Mouse (Mus musculus) forebrain, embryonic 13.5 days (tissue): Measurements from ENCODE around the gene Jmjd1c. TPM values are rescaled to one million over a fixed set of nuclear protein-coding genes. Genes with fewer than 3 reads are reported as not detected.

Source experiments
- ATAC-seq: fragments of 200-750 bp; cut with Nextera tagmentation; 2 replicates; pipeline ENCODE4 v1.8.0; 2017
- H3K27ac ChIP-seq: fragments of 300-500 bp; sonication (generic); 2 replicates; pipeline ENCODE4 v1.5.1; 2015; ENCODE audit warnings: inconsistent platforms, mild to moderate bottlenecking, moderate library complexity
- H3K27me3 ChIP-seq: fragments of 300-500 bp; sonication (generic); 2 replicates; pipeline ENCODE4 v1.6.1; 2015; ENCODE audit warnings: mild to moderate bottlenecking, inconsistent platforms
- H3K36me3 ChIP-seq: fragments of 300-500 bp; sonication (generic); 2 replicates; pipeline ENCODE4 v1.6.1; 2015; ENCODE audit warnings: mild to moderate bottlenecking, inconsistent platforms; ENCODE audit not compliant: poor library complexity, severe bottlenecking
- H3K4me1 ChIP-seq: fragments of 300-500 bp; sonication (generic); 2 replicates; pipeline ENCODE4 v1.6.1; 2015; ENCODE audit warnings: inconsistent platforms
- H3K4me2 ChIP-seq: fragments of 300-500 bp; sonication (generic); 2 replicates; pipeline ENCODE4 v1.6.1; 2015; ENCODE audit warnings: inconsistent platforms, mild to moderate bottlenecking, moderate library complexity
- H3K4me3 ChIP-seq: fragments of 300-500 bp; sonication (generic); 2 replicates; pipeline ENCODE4 v1.5.1; 2015; ENCODE audit warnings: mild to moderate bottlenecking, inconsistent platforms
- H3K9ac ChIP-seq: fragments of 300-500 bp; sonication (generic); 2 replicates; pipeline ENCODE4 v1.6.1; 2015; ENCODE audit warnings: mild to moderate bottlenecking, inconsistent platforms
- H3K9me3 ChIP-seq: fragments of 300-500 bp; sonication (generic); replicated peaks from 2 replicates; pipeline ENCODE4 v1.6.1; 2016; ENCODE audit warnings: inconsistent platforms
- WGBS: fragments of 180-500 bp; shearing (Covaris S2); methylation state at CpG from one replicate; pipeline ENCODE4 v1.1.7; 2015; 5-methylcytosine and 5-hydroxymethylcytosine counted together
- polyA plus RNA-seq: library from polyadenylated mRNA; unstranded; fragments of >200 nt; fragmentation: Nextera tagmentation; extraction: Ambion mirVana; gene quantifications from 2 replicates; pipeline ENCODE4 v1.2.1, GENCODE M21; 2015

Jmjd1c gene
- polyA plus RNA-seq, 1 experiment from 2014 or later: 49.6 TPM

DNA sequence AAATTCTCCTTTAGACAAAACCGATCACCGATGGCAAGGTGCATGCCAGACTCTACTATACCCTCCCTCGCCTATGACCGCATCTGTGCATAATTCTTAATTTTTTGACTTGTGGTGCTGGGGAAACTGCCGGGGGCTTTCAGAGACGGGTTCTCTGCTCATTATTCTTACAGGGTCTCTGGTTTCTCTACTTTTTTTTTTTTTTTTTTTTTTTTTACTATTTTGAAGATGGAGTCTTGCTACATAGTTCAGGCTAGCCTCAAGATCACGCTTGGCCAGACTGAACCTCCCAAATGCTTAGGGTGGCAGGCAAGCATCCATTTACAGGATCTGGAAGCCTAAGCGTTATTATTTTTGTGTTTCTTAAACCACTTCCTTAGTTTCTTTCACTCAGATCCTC lies 22.3 kb upstream of the Jmjd1c start:
- no peak overlapping the region for H3K9ac ChIP-seq
- H3K4me1 ChIP-seq: peaks cover 12% of the 10 kb centered on the region
- H3K27me3 ChIP-seq: no peaks in the 10 kb centered on the region
- H3K36me3 ChIP-seq: no peaks in the 10 kb centered on the region
- no peak overlapping the region for H3K27ac ChIP-seq
- no peak overlapping the region for H3K4me2 ChIP-seq
- ATAC-seq: no peak
- no peaks in the 10 kb centered on the region for H3K9me3 ChIP-seq
- WGBS: 96% methylated on average over 8 of the region's 8 CpGs
- no peak overlapping the region for H3K4me3 ChIP-seq

DNA sequence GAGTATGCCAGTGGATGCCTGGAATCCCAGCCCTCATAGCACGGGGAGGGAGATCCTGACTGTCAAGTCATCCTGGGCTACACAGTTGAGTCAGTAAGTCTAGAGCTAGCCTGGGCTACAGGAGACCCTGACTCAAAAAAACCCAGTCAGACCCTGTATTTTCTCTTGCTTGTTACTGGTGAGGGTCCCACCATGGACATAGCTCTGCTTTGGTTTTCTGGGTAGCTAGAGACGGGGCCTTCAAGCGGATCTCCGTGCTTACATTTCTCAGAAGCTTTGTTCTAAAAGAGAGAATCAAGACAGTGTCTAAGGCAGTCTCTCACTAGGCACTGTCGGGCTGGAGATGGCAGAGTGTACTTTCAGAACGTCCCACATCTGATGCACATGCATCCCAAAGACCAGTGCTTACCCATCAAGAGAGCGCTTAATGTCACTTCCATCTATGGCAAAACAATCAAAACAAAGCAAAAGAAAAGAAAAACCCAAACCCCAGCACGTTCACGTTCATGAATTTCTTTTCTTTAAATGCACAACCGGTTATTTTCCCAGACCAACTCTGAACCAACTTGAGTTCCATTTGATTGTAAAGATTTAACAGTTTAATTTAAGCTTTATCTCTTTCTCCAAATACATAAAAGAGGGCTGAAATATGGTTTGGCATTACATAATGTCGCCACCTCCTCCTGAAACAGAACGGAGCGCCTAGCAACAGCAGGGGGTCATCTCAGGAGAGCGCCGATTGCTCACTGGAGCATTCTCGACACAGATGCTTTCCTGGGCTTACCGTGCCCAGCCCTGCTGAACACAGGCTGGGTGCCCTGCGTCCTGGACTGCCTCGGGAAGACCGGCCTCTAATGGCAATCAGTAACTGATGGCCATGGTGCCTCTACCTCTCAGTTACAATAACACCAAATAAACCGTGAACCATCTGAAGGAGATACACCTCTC lies 19.7 kb upstream of the Jmjd1c start:
- peak; percentile 51; the same call in 1 of the 2 replicates for ATAC-seq
- Histone ChIP-seq H3K4me1 (peaks cover 16% of the 10 kb centered on the region), H3K9me3 (no peaks in the 10 kb centered on the region), H3K27ac (no peak overlapping the region), H3K4me2 (peak overlapping the region; percentile 11; the same call in 1 of the 2 replicates), H3K27me3 (no peaks in the 10 kb centered on the region), H3K36me3 (no peaks in the 10 kb centered on the region), H3K9ac (no peak overlapping the region), H3K4me3 (no peak overlapping the region)
- WGBS: 60% methylated on average over 21 of the region's 21 CpGs

DNA sequence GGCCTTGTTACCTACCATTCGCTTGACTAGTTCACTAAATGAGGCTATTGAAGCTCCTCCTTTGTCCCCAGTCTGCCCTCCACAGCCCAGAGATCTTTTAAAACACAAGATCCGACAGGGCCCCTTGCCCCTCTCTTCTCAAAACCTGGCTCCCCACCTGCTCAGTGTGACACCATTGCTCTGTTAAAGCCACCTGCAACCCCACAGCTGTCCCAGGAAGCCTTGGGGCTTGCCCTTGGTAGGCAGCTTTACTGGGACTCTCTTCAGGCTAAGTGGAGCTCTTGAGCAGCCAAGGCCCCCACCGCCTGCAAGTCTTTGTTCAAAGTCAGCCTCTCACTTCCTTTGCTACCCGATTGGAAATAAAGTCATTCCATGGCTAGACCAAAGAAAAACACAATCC lies 16.9 kb upstream of the Jmjd1c start:
- Histone ChIP-seq H3K27me3 (no peaks in the 10 kb centered on the region), H3K9me3 (no peaks in the 10 kb centered on the region), H3K9ac (no peak overlapping the region), H3K4me2 (no peak overlapping the region), H3K36me3 (no peaks in the 10 kb centered on the region), H3K27ac (0 out of 2 replicates have a peak overlapping the region, but pooled peaks have one; percentile 31), H3K4me1 (peaks cover 16% of the 10 kb centered on the region), H3K4me3 (no peak overlapping the region)
- WGBS: 43% methylated on average over 4 of the region's 4 CpGs
- ATAC-seq: no peak

DNA sequence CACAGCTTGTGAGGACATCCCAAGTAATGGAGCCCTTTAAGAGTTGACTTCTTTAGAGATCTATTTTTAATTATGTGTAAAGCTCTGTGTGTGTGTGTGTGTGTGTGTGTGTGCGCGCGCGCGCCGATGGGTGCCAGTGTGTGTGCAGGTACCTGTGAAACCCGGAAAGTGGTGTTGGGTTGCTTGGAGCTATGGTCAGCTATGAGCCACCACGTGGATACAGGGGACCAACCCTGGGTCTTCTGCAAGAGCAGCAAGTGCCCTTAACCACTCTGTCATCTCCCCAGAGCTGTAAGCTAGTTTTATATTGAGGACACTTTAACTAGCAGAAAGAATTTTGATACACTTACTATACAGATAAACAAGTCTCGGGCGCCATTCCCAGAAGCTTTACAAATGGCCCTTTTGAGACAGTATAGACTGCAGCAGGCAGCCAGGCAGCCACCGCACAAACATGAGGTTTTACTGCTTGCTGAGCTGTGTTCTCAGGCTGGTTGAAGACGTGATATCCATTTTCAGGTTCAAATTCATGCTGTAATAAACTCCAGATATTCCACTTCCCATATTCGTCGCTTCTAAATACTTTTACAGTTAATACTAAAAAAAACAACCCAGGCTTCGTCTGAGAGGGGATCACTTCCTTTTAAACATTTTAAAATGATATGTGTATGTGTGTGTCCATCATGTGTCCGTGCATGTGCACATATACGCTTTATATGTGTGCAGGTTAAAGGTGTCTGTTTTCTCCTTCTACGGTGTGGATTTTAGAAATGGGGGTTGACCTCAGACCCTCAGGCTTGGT lies 14.5 kb upstream of the Jmjd1c start:
- ATAC-seq: no peak
- no peaks in the 10 kb centered on the region for H3K36me3 ChIP-seq
- H3K4me2 ChIP-seq: no peak overlapping the region
- no peak overlapping the region for H3K9ac ChIP-seq
- H3K27ac ChIP-seq: no peak overlapping the region
- peaks cover 21% of the 10 kb centered on the region for H3K4me1 ChIP-seq
- H3K9me3 ChIP-seq: no peaks in the 10 kb centered on the region
- no peak overlapping the region for H3K4me3 ChIP-seq
- WGBS: 89% methylated on average over 18 of the region's 18 CpGs
- no peaks in the 10 kb centered on the region for H3K27me3 ChIP-seq

DNA sequence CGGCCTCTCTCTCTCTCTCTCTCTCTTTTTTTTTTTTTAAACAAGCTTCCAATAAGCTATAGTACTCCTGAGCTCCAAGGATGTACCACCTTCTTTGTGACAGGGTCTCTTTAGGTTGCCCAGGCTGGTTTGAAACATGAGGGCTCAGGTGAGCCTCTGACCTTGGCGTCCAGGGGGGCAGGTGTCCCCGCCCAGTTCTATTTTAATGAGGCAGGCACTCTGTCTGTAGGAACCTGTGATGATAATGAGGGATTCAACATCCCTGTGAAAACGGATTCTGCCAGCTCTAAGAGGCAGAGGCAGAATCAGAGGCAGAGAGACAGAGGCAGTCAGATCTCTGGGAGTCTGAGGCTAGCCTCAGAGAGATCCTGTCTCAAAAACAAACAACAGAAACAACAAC lies 13.4 kb upstream of the Jmjd1c start:
- H3K9ac ChIP-seq: no peak overlapping the region
- WGBS: 88% methylated on average over 4 of the region's 4 CpGs
- peaks cover 16% of the 10 kb centered on the region; the same call in 1 of the 2 replicates for H3K4me1 ChIP-seq
- H3K27ac ChIP-seq: no peak overlapping the region
- no peak overlapping the region for H3K4me3 ChIP-seq
- no peaks in the 10 kb centered on the region for H3K9me3 ChIP-seq
- no peak for ATAC-seq
- no peak overlapping the region for H3K4me2 ChIP-seq
- no peaks in the 10 kb centered on the region for H3K36me3 ChIP-seq
- H3K27me3 ChIP-seq: no peaks in the 10 kb centered on the region

DNA sequence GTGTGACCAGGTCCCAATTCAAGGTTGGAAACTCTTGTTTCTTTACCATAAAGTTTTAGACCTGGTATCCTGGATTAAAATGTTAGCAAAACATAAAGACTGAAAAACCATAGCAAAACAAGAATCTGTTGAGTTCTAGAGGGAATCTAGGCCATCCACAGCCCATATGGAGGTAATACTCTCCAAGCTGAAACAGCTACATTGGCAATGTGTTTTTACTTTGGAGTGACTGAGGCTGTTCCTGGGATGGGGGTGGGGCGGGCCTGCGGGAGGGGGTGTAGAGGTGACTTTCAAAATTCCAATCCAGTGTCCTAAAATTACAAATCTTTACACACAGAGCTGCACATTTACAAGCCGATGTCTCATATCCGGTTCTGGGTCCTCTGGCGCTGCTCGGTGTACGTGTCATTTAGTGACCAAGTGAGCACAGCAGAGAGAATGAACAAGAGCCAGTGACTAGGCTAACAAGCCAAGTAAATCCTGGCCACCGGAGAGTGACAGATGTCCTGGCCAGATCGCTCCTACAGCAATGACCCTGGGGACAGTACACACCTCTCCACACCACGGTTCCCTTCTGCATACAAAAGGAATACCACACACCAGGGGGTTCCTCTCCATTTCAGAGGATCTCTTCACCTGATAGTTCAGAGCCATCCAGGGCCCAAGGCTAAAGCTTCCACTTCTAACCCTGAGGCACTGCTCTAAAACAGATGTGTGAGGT lies 12.3 kb upstream of the Jmjd1c start:
- Histone ChIP-seq H3K4me2 (no peak overlapping the region), H3K4me3 (no peak overlapping the region), H3K27me3 (no peaks in the 10 kb centered on the region), H3K36me3 (no peaks in the 10 kb centered on the region), H3K9me3 (no peaks in the 10 kb centered on the region), H3K9ac (no peak overlapping the region), H3K4me1 (peaks cover 16% of the 10 kb centered on the region; the same call in 1 of the 2 replicates), H3K27ac (no peak overlapping the region)
- ATAC-seq: no peak
- WGBS: 89% methylated on average over 10 of the region's 10 CpGs

DNA sequence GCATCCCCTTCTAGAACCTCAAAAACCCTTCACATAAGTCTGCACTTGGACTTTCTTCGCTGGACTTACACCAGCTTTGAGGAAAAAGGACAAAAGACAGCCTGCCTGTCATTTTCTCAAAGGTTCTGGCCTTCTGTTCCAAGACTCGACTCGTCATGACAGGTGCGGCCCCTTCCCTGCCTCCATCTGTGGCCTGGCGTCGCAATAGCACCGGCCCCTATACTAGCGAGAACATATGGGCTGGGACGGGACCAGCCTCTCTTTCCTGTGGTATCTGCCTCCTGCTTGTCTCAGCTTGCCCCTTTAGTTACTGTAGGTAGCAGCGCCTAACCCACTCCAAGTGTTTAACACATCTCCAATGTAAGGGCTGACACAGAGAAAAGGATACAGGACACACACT lies 10.8 kb upstream of the Jmjd1c start:
- Histone ChIP-seq H3K27me3 (no peaks in the 10 kb centered on the region), H3K36me3 (no peaks in the 10 kb centered on the region), H3K4me1 (0 out of 2 replicates have a peak, but pooled peaks cover 12% of the 10 kb centered on the region), H3K9ac (no peak overlapping the region), H3K4me2 (no peak overlapping the region), H3K4me3 (no peak overlapping the region), H3K9me3 (no peaks in the 10 kb centered on the region), H3K27ac (no peak overlapping the region)
- ATAC-seq: 0 out of 2 replicates have a peak, but pooled peaks have one; percentile 60
- 83% methylated on average over 10 of the region's 10 CpGs for WGBS

DNA sequence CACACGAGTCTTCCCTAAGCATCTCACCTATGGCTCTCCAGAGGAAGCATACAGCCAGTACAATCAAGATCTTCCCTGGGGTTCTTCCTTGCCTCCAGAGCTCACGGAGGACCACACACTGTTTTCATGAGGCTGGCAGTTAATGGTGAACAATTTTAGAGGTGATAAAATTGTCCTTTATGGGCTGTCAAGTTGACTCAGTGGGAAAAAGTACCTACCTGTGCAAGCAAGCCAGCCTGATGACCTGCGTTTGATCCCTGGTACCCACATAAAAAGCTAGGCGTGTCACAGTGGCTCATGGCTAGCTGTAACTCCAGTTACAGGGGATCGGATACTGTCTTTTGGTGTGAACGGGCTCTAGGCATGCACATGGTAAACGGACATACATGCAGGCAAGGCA lies 10.0 kb upstream of the Jmjd1c start:
- no peak overlapping the region for H3K4me3 ChIP-seq
- no peak overlapping the region for H3K9ac ChIP-seq
- H3K36me3 ChIP-seq: no peaks in the 10 kb centered on the region
- ATAC-seq: no peak
- H3K27me3 ChIP-seq: no peaks in the 10 kb centered on the region
- no peak overlapping the region for H3K4me2 ChIP-seq
- no peaks in the 10 kb centered on the region for H3K9me3 ChIP-seq
- 90% methylated on average over 7 of the region's 7 CpGs for WGBS
- no peak overlapping the region for H3K27ac ChIP-seq
- H3K4me1 ChIP-seq: 0 out of 2 replicates have a peak, but pooled peaks cover 12% of the 10 kb centered on the region

DNA sequence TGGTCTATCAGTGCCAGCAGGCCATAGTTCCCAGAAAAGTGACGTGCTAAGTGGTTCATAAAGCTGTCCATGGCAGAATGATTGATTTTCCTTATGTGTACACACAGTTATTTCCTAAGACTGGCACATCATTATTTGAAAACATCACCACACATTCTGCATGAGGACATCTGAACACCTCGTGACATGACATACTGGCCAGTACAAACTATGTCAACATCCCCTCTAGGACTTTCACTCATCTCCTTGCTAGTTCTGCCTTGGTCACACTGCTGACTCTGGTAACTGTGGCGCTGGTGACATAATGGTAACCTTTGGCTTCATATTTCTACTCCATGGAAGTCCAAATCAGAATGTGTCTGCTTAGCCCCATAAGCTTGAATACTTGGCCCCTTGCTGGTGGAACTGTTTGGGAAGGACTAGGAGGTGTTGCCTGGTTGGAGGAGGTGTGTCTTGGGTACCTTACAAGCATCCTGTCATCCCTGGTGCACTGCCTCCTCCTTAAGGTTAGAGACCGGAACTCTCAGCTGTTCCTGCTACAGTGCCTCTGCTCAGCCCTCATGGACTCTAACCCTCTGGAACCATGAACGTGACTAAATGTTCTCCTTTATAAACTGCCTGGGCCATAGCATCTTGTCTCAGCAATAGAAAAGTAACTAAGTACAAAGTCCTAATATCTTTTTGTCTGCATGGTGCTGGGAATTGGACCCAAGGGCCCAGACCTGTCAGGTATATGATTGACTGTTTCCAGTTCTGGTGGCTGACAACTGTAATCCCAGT lies 8.3 kb upstream of the Jmjd1c start:
- WGBS: 96% methylated on average over 5 of the region's 5 CpGs
- no peak overlapping the region for H3K27ac ChIP-seq

DNA sequence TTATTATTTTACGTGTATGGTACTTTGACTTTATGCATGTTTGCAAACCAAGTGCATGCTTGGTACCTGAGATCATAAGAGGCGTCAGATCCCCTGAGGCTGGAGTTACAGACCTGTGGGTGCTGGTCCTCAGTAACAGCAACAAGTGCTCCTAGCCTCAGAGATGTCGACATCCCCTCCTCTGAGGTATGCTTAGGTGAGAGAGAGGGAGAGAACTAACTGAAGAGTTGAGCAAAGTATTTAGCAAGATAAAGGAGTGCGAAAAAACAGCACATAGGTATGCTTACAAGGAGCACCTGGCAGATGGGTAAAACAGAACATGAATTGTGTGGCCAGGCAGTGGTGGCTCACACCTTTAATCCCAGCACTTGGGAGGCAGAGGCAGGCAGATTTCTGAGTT lies 5.3 kb upstream of the Jmjd1c start:
- H3K27ac ChIP-seq: no peak overlapping the region
- WGBS: 92% methylated on average over 4 of the region's 4 CpGs
- ATAC-seq: no peak

More for the DNA sequence above, 8.3 kb upstream of the Jmjd1c start:
- Histone ChIP-seq H3K9me3 (no peaks in the 10 kb centered on the region), H3K9ac (no peak overlapping the region), H3K36me3 (no peaks in the 10 kb centered on the region), H3K4me3 (no peak overlapping the region), H3K4me2 (no peak overlapping the region), H3K4me1 (0 out of 2 replicates have a peak, but pooled peaks cover 12% of the 10 kb centered on the region), H3K27me3 (no peaks in the 10 kb centered on the region)
- no peak for ATAC-seq

DNA sequence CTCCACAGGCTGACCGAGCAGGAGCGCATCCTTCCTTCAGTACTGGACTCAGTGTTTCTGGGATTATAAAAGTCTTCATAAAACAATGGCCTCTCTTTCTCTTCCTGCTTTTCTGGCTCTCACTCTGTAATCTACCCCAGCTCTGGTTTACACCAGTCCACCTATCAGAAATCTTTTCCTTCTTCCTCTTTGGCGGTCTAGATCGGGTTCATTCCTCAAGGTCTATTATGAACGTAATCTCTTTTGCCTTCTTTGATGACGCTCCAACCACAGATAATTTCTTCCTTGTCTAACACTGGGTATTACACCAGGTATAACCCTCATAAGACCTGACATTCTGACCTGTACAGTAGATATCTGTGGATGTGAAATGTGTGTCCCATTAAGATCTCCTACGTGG lies 1.0 kb upstream of the Jmjd1c start:
- WGBS: 90% methylated on average over 7 of the region's 7 CpGs
- Histone ChIP-seq H3K27ac (no peak overlapping the region), H3K4me1 (peaks cover 42% of the 10 kb centered on the region), H3K9me3 (no peaks in the 10 kb centered on the region), H3K4me3 (peak overlapping the region; percentile 90; the same call in 1 of the 2 replicates), H3K36me3 (no peaks in the 10 kb centered on the region), H3K9ac (0 out of 2 replicates have a peak overlapping the region, but pooled peaks have one; percentile 48), H3K4me2 (peak overlapping the region; percentile 84), H3K27me3 (no peaks in the 10 kb centered on the region)
- no peak for ATAC-seq

More for the DNA sequence above, 5.3 kb upstream of the Jmjd1c start:
- Histone ChIP-seq H3K4me2 (no peak overlapping the region), H3K9ac (no peak overlapping the region), H3K4me3 (no peak overlapping the region), H3K27me3 (no peaks in the 10 kb centered on the region), H3K36me3 (no peaks in the 10 kb centered on the region), H3K4me1 (peaks cover 18% of the 10 kb centered on the region), H3K9me3 (no peaks in the 10 kb centered on the region)
